Mouse (Mus musculus) kidney, adult 18-20 months (tissue): ENCODE measurements at regions not wholly inside any gene's neighbourhood (a gene's known extent, or its start where the extent isn't known, plus 50 kb on each side); places are given as distances from the start of the nearest gene placed in this dataset.
A peak's percentile ranks its signal among the peaks of the same experiment; 100 is the strongest.

Experiments
- DNase-seq: peaks from one replicate; pipeline ENCODE4 v3.0.0; 2021

GRCm38 (mm10) chr13:101501845-101502284 lies 266.2 kb downstream of the Pik3r1 start:
- DNase-seq: no peak

- no peak for DNase-seq
Measured at GRCm38 (mm10) chr13:101501061-101501460, 267.0 kb downstream of the Pik3r1 start.

GRCm38 (mm10) chr13:101491835-101492234 lies 276.2 kb downstream of the Pik3r1 start:
- no peak for DNase-seq

GRCm38 (mm10) chr13:101490961-101491360 lies 277.1 kb downstream of the Pik3r1 start:
- DNase-seq: no peak

GRCm38 (mm10) chr13:101487621-101488020 lies 280.4 kb downstream of the Pik3r1 start:
- no peak for DNase-seq

GRCm38 (mm10) chr13:101485823-101486222 lies 282.2 kb downstream of the Pik3r1 start:
- no peak for DNase-seq

GRCm38 (mm10) chr13:101483816-101484215 lies 284.2 kb downstream of the Pik3r1 start:
- DNase-seq: no peak

GRCm38 (mm10) chr13:101481551-101482184 lies 286.3 kb downstream of the Pik3r1 start:
- DNase-seq: no peak

- no peak for DNase-seq
Measured at GRCm38 (mm10) chr13:101479297-101479652, 288.7 kb downstream of the Pik3r1 start.

GRCm38 (mm10) chr13:101478608-101479296 lies 289.3 kb downstream of the Pik3r1 start:
- DNase-seq: no peak

- no peak for DNase-seq
Measured at GRCm38 (mm10) chr13:101473349-101473748, 294.7 kb downstream of the Pik3r1 start.

- DNase-seq: no peak
Measured at GRCm38 (mm10) chr13:101470560-101471247, 297.3 kb downstream of the Pik3r1 start.

GRCm38 (mm10) chr13:101465748-101466127 lies 302.3 kb downstream of the Pik3r1 start:
- no peak for DNase-seq

- DNase-seq: no peak
Measured at GRCm38 (mm10) chr13:101464928-101465747, 302.9 kb downstream of the Pik3r1 start.

GRCm38 (mm10) chr13:101456926-101457325 lies 311.1 kb downstream of the Pik3r1 start:
- no peak for DNase-seq

- DNase-seq: no peak
Measured at GRCm38 (mm10) chr13:101454276-101454675, 313.7 kb downstream of the Pik3r1 start.

- DNase-seq: no peak
Measured at GRCm38 (mm10) chr13:101450501-101450900, 317.5 kb downstream of the Pik3r1 start.

GRCm38 (mm10) chr13:101439517-101439916 lies 328.5 kb downstream of the Pik3r1 start:
- DNase-seq: no peak

- DNase-seq: no peak
Measured at GRCm38 (mm10) chr13:101439041-101439440, 329.0 kb downstream of the Pik3r1 start.

- DNase-seq: no peak
Measured at GRCm38 (mm10) chr13:101433162-101433561, 334.9 kb downstream of the Pik3r1 start.

GRCm38 (mm10) chr13:101427426-101428221 lies 340.4 kb downstream of the Pik3r1 start:
- DNase-seq: peak; percentile 14

- no peak for DNase-seq
Measured at GRCm38 (mm10) chr13:101426461-101426860, 341.6 kb downstream of the Pik3r1 start.
